Mouse (Mus musculus): Measurements from ENCODE around the gene Ptprk. TPM values are rescaled to one million over a fixed set of nuclear protein-coding genes. Genes with fewer than 3 reads are reported as not detected.
A peak's percentile ranks its signal among the peaks of the same experiment; 100 is the strongest.

The Ptprk gene
- total and polyA plus RNA-seq, 3 experiments, result 8.6 to 21.0 (median 20.0) TPM

DNA sequence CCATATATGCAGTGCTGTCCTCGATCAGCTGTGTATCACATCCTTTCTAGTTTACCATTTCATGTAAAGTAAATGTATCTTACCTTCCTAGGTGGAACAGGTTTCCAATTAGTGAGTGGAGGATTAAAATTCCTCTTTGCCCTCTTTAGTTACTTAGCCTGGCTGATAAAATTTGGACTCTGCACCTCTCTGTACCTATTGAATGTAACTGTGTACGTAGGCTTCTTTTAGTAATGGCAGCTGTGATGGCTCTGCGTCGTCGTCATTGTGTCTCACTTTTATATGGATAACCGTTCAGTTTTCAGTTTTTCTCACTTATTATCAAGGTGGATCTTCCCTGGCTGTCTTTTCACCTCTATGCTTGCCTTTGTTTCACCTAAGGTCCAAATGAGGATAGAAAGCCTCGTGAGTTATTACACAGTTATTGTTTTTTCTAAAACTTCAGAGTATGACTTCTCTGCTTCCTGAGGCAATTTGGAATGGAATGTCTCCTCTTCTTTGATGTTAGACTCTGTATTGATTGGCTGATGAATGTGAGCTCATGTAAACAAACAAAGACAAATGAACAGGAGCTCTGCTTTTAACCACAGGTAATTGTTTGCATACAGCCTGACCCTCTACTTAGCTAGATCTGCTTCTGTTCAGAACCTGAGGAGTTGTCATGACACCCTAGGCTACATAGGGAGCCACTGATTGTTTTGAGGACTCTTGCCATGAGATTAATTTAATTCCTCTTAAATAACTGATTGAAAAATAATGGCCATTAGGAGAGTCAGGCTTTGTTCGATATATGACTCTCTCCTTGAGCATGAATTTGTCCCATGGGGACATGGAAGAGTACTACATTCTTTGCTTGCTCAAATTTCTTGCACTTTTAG is 197.3 kb downstream of the Ptprk start:
- intact Hi-C loops (cut with DNase I), result no loop called here
- H3K27ac ChIP-seq, result no peak overlapping the region
- WGBS, result 87% methylated on average over 8 of the region's 8 CpGs
- TF ChIP-seq POLR2A (IDR thresholded peaks at IDR 0.05; ENCODE audit: insufficient read depth, low read depth, low read length) (no peak), CTCF (IDR thresholded peaks at IDR 0.05) (no peak), EP300 (IDR thresholded peaks at IDR 0.05; ENCODE audit: insufficient read depth, low read depth, low read length) (no peak)
- no peak for DNase-seq
- no peaks in the 10 kb centered on the region for H3K27me3 ChIP-seq (ENCODE audit: control insufficient read depth, insufficient read depth, low read length)
- no peak overlapping the region for H3K9ac ChIP-seq (ENCODE audit: low read depth, low read length)
- H3K79me2 ChIP-seq (replicated peaks; ENCODE audit: control insufficient read depth, insufficient read depth, low read length), result no peaks in the 10 kb centered on the region
- no peak overlapping the region for H3K4me3 ChIP-seq
- H3K4me1 ChIP-seq (ENCODE audit: control insufficient read depth, insufficient read depth, low read length), result no peaks in the 10 kb centered on the region
- no peaks in the 10 kb centered on the region for H3K36me3 ChIP-seq (ENCODE audit: control insufficient read depth, insufficient read depth, low read length)

GRCm38 (mm10) chr10:28278757-28279156 is 204.1 kb downstream of the Ptprk start:
- Histone ChIP-seq H3K79me2 (replicated peaks; ENCODE audit: control insufficient read depth, insufficient read depth, low read length) (no peaks in the 10 kb centered on the region), H3K27me3 (ENCODE audit: control insufficient read depth, insufficient read depth, low read length) (no peaks in the 10 kb centered on the region), H3K27ac (no peak overlapping the region), H3K36me3 (ENCODE audit: control insufficient read depth, insufficient read depth, low read length) (no peaks in the 10 kb centered on the region), H3K4me3 (no peak overlapping the region), H3K9ac (ENCODE audit: low read depth, low read length) (no peak overlapping the region), H3K4me1 (ENCODE audit: control insufficient read depth, insufficient read depth, low read length) (no peaks in the 10 kb centered on the region)
- intact Hi-C loops (cut with DNase I), result no loop called here
- WGBS, result 88% methylated on average over 2 of the region's 2 CpGs
- no peak for DNase-seq
- TF ChIP-seq EP300 (IDR thresholded peaks at IDR 0.05; ENCODE audit: insufficient read depth, low read depth, low read length) (no peak), CTCF (IDR thresholded peaks at IDR 0.05) (peak; percentile 54), POLR2A (IDR thresholded peaks at IDR 0.05; ENCODE audit: insufficient read depth, low read depth, low read length) (no peak)

GRCm38 (mm10) chr10:28297531-28297930 is 222.9 kb downstream of the Ptprk start:
- no peak for DNase-seq
- WGBS, result 88% methylated on average over 1 of the region's 1 CpGs

DNA sequence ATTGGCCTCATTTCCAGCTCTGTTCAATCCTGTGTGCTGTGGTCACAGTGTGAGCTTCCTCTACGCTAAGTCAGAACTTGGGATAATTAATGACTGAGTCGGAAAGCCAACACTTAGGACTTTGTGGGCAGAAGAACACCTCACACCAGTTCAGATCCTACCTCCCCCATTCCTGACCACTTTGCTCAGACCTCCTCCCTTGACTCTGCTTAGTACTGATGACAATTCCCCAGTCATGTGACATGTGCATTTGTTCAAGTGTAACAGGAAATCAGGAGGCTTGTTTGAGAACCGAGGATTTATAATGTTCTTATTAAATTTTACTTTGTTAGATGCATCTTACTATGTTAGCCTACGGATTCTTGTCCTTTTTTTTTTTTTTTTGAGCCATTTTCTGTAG is 224.6 kb downstream of the Ptprk start:
- DNase-seq, result no peak
- Histone ChIP-seq H3K27ac (no peak overlapping the region), H3K9ac (ENCODE audit: low read depth, low read length) (no peak overlapping the region), H3K4me3 (no peak overlapping the region), H3K27me3 (ENCODE audit: control insufficient read depth, insufficient read depth, low read length) (no peaks in the 10 kb centered on the region), H3K36me3 (ENCODE audit: control insufficient read depth, insufficient read depth, low read length) (no peaks in the 10 kb centered on the region), H3K79me2 (replicated peaks; ENCODE audit: control insufficient read depth, insufficient read depth, low read length) (no peaks in the 10 kb centered on the region), H3K4me1 (ENCODE audit: control insufficient read depth, insufficient read depth, low read length) (no peaks in the 10 kb centered on the region)
- intact Hi-C loops (cut with DNase I), result no loop called here
- TF ChIP-seq EP300 (IDR thresholded peaks at IDR 0.05; ENCODE audit: insufficient read depth, low read depth, low read length) (no peak), CTCF (IDR thresholded peaks at IDR 0.05) (no peak), POLR2A (IDR thresholded peaks at IDR 0.05; ENCODE audit: insufficient read depth, low read depth, low read length) (no peak)
- WGBS, result 83% methylated on average over 4 of the region's 4 CpGs

More at GRCm38 (mm10) chr10:28297531-28297930, 222.9 kb downstream of the Ptprk start:
- intact Hi-C loops (cut with DNase I), result no loop called here
- H3K79me2 ChIP-seq (replicated peaks; ENCODE audit: control insufficient read depth, insufficient read depth, low read length), result no peaks in the 10 kb centered on the region
- H3K4me1 ChIP-seq (ENCODE audit: control insufficient read depth, insufficient read depth, low read length), result no peaks in the 10 kb centered on the region
- no peaks in the 10 kb centered on the region for H3K27me3 ChIP-seq (ENCODE audit: control insufficient read depth, insufficient read depth, low read length)
- no peak overlapping the region for H3K4me3 ChIP-seq
- no peak overlapping the region for H3K9ac ChIP-seq (ENCODE audit: low read depth, low read length)
- no peak overlapping the region for H3K27ac ChIP-seq
- no peaks in the 10 kb centered on the region for H3K36me3 ChIP-seq (ENCODE audit: control insufficient read depth, insufficient read depth, low read length)
- TF ChIP-seq EP300 (IDR thresholded peaks at IDR 0.05; ENCODE audit: insufficient read depth, low read depth, low read length), result no peak
- TF ChIP-seq CTCF (IDR thresholded peaks at IDR 0.05), result no peak
- no peak for TF ChIP-seq POLR2A (IDR thresholded peaks at IDR 0.05; ENCODE audit: insufficient read depth, low read depth, low read length)

- no peak for DNase-seq
- H3K27ac ChIP-seq, result no peak overlapping the region
- no peak overlapping the region for H3K4me3 ChIP-seq
- no peaks in the 10 kb centered on the region for H3K27me3 ChIP-seq (ENCODE audit: control insufficient read depth, insufficient read depth, low read length)
- peaks cover 2% of the 10 kb centered on the region; the same call in 1 of the 2 replicates for H3K36me3 ChIP-seq (ENCODE audit: control insufficient read depth, insufficient read depth, low read length)
- H3K9ac ChIP-seq (ENCODE audit: low read depth, low read length), result no peak overlapping the region
- no peak for TF ChIP-seq EP300 (IDR thresholded peaks at IDR 0.05; ENCODE audit: insufficient read depth, low read depth, low read length)
- no peak for TF ChIP-seq POLR2A (IDR thresholded peaks at IDR 0.05; ENCODE audit: insufficient read depth, low read depth, low read length)
- TF ChIP-seq CTCF (IDR thresholded peaks at IDR 0.05), result no peak
- peaks cover 2% of the 10 kb centered on the region for H3K4me1 ChIP-seq (ENCODE audit: control insufficient read depth, insufficient read depth, low read length)
- H3K79me2 ChIP-seq (replicated peaks; ENCODE audit: control insufficient read depth, insufficient read depth, low read length), result no peaks in the 10 kb centered on the region
- intact Hi-C loops (cut with DNase I), result no loop called here
Measured at GRCm38 (mm10) chr10:28303856-28304255, 229.2 kb downstream of the Ptprk start.

DNA sequence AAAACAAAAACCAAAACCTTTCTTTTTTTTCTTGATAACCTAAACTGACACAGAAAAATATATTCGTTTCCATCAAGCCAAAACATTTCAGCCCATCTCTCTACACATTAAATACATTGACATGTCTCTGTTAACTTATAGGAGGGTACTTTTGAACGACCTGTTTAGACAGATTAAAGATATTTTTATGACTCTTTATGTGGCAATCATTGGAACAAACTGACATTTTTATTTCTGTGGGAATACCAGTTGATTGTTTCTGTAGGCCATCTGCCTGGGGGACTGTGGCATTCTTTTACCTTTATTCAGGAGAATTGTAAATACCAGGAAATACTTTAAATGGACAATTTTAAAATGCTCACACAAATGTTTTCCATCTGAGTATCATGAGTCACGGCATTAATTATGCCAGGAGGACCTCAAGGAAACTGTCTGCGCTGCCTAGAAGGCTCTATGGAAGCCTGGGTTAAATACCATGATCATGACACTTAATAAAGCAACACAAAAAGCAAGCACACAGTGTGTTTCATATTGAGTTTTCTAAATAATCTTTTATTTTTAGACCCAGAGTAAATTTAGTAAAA is 229.8 kb downstream of the Ptprk start:
- Histone ChIP-seq H3K79me2 (replicated peaks; ENCODE audit: control insufficient read depth, insufficient read depth, low read length) (no peaks in the 10 kb centered on the region), H3K27ac (no peak overlapping the region), H3K36me3 (ENCODE audit: control insufficient read depth, insufficient read depth, low read length) (peaks cover 2% of the 10 kb centered on the region; the same call in 1 of the 2 replicates), H3K9ac (ENCODE audit: low read depth, low read length) (no peak overlapping the region), H3K27me3 (ENCODE audit: control insufficient read depth, insufficient read depth, low read length) (no peaks in the 10 kb centered on the region), H3K4me3 (no peak overlapping the region), H3K4me1 (ENCODE audit: control insufficient read depth, insufficient read depth, low read length) (peaks cover 2% of the 10 kb centered on the region)
- no peak for DNase-seq
- TF ChIP-seq CTCF (IDR thresholded peaks at IDR 0.05) (no peak), EP300 (IDR thresholded peaks at IDR 0.05; ENCODE audit: insufficient read depth, low read depth, low read length) (no peak), POLR2A (IDR thresholded peaks at IDR 0.05; ENCODE audit: insufficient read depth, low read depth, low read length) (no peak)
- intact Hi-C loops (cut with DNase I), result no loop called here
- WGBS, result 74% methylated on average over 4 of the region's 4 CpGs
